Mouse (Mus musculus) retina, embryonic 14.5 days (tissue): Measurements from ENCODE around the gene Bach1.
A peak's percentile ranks its signal among the peaks of the same experiment; 100 is the strongest.

Experiments used
- DNase-seq: peaks from one replicate; pipeline ENCODE4 v3.0.0-alpha.2; 2015; ENCODE audit warnings: low spot score

Gene Bach1

DNA sequence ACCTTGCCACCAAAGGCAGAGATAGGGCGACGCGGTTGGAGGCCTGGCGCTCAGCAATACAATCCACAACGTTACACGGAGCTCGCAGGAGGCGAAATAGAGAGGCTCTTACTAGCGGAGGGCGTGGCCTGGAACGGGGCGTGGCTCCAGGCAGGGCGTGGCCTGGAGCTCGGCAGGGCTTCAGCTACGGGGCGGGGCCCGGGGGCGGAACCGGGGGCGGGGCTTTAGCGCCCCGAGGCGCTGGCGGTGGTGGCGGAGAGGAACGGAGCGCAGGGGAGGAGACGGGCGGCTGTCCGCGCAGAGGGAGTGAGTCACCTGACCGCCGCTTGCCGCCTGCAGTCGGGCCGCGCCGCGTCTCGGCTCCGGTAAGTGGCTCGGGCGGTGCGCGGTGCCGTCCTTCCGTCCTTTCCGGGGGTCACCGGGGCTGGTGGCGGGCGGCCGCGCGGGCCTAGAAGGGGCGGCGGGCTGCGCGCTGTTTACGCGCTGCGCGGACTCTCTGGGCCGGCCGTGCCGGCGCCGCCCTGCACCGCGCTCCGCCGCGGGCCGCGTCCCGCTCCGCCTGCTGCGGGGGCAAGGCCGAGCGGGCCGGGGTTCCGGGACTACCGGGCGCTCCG lies at the start of gene Bach1:
Gene Bach1, plus strand, starts transcription at position 254 of the 614 bp plus-strand sequence.
- DNase-seq, result peak; percentile 96

DNA sequence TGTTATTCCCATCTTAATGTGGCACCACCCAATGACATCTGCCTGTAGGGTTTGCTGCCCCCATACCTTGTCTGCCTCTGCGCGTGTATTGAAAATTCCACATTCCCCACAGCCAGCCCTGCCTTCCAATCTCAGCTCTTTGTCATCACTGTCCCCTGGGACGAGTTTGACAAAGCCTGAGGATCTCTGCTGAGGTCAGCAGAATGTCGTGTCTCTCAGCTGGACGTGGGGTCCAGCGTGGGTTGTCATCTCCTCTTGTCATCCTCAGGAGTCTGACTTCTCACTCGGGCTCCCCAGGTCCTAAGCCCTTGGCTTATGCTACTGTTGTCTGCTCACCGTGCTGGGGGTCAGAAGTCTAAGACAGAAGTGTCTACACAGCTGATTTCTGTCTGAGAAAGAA lies 46.4 kb upstream of the Bach1 start:
- no peak for DNase-seq

DNA sequence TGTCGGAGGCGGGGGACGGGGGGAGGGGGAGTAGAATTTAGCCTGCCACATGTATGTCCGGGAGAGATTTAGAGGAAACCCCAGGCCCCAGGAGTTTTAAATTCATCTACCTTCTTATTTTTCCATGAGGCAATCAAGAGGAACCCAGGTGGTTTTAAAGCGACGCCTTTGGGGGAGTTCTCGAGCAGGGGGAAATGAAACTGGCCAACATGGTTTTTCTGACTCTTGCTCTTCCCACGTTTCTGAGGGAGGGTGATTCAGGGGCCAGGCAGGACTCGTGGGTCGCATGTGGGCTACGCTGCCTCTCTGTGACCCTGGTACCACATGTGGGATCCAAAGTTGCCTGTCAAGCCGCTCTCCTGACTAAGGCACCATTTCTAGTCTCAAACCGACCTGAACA lies 45.8 kb upstream of the Bach1 start:
- DNase-seq, result no peak

DNA sequence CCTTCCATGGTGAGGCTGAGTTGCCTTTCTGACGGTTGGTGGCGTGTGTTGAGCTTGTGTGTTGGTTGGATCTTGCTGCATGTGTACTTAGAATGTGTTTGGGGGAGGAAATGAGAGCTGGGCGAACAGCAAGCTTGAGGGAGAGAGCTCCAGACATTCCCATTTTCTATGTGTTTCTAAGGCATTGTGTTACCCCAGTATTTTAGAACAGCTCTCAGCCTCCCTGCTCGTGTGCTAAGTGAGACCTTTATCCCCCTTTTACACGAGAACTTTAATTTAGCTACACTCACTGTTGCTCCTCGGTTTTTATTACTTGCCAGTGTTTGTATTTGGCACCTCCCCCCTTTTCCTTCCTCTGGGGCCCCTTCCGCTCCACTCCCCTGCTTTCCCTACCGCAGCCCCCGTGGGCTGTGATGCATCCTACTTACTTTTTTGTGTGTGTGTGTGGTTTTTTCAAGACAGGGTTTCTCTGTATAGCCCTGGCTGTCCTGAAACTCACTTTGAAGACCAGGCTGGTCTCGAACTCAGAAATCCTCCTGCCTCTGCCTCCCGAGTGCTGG lies 44.6 kb upstream of the Bach1 start:
- no peak for DNase-seq

DNA sequence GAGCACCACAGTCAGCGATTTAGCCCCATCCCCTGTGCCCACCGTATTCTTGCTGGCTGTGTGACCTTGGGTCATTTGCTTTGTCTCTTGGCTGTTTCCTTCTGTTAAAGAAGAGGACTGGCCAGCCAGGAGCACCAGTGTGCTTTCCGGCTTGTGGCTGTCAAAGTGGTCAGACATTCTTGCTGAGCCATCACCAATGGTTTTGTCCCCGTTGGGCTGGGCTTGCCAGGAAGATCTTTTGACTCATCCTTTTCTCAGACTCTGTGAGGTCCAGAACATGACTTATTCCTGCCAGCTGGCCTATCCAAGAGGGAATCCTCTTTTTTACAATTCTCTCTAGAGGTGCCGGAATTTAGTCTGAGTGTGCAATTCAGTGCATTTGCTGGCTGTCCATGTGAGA lies 43.7 kb upstream of the Bach1 start:
- DNase-seq, result no peak

DNA sequence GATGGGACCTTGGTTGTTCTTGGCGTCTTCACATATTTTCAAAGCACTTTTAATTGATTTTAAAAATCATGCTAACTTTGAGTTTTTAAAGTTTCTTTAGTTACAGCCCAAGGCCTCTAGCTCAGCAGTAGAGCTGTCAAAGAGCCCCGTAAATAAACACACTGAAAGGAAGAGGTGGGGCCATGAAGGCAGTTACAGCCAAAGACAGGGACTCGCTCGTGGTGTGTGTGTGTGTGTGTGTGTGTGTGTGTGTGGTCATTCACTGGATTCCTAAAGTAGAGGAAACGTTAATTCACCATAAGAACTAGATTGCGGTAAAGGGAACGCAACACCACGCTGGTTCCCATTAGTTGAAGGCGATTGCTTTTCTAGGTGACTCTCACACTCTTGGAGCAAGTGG lies 43.2 kb upstream of the Bach1 start:
- DNase-seq, result no peak

DNA sequence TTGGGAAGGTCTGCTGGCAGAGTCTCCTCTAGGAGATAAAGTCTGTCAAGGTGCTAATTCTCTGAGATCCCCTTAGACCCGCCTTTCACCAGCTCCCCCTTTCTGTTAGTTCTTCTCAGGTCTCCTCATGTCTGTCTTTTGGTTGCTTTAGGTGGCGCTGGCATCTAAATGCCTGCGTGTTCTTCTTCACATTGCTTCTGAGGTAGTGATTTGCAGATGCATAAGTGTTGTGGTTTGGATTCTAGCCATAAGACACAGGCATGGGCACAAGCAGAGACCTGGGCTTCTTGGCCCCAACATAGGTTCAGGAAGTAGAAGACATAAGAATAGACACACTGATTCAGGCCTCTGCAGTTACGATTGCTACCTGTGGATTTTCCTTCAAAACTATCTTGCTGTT lies 42.0 kb upstream of the Bach1 start:
- no peak for DNase-seq

DNA sequence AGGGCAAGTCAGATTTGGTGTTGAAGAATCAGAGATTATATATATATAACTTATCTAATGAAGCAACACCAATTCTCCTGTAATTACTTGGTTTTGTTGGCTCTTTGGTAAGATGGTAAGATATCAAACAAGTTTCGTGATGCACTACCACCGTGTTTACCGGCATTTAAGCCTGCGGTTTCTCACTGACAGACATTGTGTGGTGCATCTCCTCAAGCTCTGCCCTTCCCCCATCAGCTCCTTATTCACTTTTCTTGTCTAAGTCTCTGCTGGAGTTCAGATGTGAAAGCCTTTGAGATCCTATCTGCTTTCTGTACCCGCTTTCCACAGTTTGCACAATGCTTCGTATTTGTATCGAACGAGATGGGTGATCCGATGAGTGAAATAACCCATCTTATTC lies 41.5 kb upstream of the Bach1 start:
- no peak for DNase-seq

DNA sequence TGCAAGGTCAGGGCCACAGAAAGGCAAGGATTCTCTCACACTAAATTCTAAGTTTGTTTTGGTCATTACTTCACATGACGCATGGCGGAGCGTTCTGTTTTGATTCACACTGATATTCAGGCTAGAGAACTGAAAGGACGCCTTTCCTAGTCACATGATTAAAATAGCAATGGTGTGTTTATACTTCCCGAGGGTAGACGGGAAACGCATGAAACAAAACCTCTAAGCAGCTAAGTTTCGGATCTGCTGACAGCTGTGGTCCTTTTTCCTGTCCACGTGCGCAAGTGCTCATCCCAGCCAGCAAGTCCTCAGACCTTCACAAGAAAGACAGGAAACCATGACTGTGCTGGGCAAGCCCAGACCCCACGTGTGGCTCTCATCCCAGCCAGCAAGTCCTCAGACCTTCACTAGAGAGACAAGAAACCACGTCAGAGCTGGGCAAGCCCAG lies 37.7 kb upstream of the Bach1 start:
- no peak for DNase-seq

DNA sequence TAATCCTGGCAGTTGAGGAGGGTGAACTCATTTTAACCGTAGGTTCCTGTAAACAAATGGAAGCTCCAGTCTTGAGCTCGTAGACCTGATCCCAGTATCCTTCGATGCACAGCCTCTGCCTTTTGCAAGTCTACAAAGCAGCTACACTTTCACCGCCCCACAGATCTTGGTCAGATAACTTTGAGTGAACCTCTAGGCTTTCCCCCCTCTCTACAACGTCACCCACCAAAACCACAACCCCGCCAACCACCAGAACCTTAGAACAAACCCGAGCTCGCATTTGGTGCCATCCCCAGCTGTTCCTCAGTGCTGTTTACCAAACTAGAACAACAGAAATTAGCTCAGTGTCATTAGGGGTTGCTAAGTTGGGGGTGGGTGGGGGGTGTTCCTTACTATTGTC lies 37.1 kb upstream of the Bach1 start:
- no peak for DNase-seq

DNA sequence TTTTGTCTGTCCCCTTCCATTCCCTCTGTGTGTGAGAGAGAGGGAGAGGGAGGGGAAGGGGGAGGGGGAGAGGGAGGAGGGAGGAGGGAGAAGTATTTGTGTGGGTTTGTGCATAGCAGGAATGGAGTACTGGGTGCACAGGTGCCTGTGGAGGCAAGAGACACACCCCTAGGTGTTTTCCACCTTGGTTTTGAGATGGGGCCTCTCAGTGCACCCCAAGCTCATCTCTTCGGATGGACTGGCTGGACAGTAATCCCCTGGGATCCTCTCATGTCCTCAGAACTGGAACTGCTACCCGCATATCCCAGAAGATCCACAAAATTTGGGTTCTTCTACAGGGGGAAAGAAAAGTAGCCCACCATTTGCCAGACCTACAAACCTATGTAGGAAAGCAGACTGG lies 36.2 kb upstream of the Bach1 start:
- DNase-seq, result no peak

DNA sequence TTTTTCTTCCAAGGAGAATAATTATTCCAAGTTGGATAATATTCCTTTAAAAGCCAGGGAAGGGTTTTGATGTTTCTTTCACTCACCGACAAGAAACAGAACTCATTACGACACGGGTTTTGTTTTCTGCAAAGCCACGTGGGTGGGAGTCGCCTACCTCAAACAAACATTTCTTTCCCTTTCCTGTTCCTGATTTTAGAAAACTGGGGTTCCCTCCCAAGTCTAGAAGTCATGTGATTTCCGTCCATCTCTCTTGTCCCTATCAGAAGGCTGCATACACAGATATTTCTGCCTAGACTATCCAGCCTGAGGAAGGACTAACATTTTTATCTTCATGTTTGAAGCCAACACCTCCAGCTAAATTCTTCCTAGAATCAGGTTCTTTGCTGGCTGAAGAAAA lies 34.9 kb upstream of the Bach1 start:
- DNase-seq, result no peak

DNA sequence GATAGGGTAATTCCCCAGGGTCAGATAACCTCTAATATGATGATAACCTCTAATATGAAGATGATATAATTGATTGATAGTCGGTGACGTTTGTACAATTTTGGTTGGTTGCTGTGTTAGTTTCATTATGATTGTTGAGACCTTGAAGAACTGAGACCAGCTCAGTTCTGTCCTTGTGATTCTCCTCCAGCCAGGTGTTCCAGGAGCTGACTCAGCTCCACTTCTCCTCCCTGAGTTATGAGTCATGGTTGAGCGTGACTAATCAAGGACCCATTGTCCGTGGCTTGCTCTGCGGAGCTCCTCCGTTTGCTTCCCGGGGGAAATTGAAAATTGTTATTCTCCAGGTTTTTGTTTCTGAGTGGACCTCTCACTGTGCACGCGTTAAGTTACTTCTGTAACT lies 33.5 kb upstream of the Bach1 start:
- no peak for DNase-seq

DNA sequence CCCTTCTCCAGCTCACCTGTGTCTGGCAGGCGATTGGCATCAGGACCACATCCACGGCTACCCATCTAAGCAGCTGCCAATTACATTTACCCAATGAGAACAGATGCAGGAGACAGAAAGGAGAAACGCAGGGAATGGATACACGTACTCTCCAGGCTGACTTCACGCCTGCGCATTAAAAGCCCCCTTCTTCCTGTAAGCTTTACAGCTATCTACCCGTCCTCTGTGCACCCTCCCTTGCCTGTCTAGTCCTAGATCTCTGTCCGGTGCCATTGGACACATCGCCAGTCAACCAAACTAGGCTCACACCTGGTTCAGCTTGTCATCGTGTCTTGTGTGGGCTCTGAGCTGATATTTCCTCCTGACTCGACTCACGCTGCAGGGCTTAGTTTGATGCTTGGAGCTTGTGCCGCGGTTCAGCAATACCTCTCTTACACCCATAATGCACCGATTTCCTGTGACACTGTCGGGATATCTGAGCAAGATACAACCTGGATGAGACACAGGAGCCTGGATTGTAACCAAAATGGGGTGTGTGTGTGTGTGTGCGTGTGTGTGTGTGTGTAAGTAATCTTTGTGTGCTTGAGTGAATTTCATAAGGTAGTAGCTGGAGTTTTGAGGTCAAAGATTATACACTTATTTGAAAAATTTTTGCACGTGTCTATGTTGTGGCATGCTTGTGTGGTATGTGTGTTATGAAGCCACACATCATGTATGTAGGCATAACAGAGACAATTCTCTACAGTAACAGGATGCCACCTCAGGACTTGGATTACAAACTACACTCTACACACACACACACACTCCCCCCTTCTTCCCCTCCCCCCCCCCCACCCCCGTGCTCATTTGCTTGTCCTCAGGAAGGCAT lies 32.8 kb upstream of the Bach1 start:
- DNase-seq, result no peak

DNA sequence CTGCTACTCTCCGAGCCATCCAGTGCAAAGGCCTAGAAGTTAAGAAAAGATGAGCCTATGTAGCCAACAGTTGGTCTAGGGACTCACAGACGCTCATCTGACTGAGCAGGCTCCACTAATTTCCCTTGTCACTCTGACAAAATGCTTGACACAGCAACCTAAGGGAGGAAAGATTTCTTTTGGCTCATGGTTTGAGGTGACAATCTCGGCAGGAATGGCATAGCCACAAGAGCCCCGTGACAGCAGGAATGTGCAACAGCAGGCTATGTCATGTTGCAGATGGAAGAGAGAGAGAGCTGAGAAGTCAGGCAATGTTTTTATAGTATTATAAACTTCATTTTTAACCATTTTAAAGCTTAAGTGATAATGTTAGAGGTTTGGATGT lies 32.1 kb upstream of the Bach1 start:
- DNase-seq, result no peak

DNA sequence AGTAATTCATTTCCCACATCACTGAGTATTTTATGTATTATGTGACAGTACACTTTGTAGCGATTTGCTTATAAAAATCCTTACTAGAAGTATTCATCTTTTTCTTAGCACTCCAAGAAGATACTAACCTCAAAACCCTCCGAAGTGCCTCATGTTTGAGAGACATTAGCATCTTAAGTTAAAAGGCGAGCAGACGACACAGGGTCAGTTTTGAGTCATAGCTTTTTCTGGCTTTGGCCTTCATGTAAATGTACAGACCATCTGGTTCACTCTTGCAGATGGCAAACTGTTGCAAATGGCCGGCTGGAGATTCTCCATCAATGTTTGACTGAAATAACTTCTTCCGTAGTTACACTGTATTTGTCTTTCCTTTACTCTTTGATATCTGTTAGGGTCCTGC lies 30.7 kb upstream of the Bach1 start:
- DNase-seq, result no peak

DNA sequence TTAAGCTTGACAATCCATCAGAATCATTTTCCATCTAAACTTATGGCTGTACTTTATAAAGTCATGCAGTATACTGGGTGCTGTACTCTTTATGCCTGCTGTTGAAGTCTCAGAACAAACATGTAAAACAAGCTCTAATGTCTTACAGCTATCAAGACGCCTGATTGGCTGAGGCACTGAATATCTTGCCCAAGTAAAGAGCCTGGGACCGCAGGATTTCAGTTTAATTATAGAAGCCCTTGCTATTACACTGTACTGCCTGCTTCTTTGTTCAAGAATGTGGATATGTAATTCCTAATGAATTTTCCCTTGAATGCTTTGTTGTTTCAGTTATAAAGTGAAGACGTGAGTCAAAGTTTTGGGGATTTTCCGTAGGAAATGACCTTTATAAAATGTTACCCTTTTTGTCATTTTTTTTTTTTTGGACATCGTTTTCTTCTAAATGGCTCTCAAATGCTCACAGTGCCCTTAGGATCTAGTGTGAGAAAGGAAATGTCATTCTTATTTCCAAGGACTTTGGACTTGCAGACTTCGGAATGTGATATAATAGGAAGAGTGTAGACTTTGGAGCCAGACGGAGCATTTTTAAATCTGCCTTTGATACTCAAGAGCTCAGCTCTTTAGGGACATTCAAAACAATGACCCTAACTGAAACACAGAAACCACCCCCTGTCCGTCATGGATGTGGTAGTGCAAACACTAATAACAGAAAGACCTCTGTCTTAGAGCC lies 28.5 kb upstream of the Bach1 start:
- DNase-seq, result no peak

DNA sequence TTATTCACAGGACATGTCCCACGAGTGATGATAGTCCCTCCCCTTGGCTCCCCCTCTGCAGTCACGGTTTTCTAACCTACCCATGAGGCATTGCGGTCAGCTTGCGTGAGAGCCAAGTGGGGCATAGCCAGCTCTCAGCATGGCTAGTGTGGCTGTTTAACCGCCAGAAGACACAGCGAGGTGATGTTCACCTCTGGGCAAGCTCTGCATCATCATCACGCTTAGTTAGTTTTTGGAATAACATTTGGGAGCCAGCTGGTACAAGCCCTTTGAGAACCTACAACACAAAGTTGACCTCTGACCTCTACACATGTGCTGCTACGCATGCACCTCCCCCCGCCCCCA lies 28.0 kb upstream of the Bach1 start:
- no peak for DNase-seq

DNA sequence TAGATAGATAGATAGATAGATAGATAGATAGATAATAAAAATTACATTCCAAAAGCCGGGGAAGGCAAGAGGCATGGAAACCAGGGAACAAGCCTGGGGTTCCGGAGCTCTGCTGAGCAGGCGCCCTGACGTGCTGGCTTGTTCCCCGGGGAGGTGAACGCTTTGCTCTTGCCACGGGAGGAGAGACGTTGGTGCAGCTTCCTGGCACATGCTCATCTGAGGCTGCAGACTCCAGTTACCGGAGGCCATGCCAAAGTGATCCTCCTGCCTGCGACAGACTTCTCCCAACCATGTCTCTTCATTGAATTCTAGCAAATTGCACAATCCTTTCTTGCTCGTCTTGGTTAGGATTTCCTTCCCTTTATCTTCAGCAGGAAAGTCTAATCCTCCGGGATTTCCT lies 27.4 kb upstream of the Bach1 start:
- no peak for DNase-seq

DNA sequence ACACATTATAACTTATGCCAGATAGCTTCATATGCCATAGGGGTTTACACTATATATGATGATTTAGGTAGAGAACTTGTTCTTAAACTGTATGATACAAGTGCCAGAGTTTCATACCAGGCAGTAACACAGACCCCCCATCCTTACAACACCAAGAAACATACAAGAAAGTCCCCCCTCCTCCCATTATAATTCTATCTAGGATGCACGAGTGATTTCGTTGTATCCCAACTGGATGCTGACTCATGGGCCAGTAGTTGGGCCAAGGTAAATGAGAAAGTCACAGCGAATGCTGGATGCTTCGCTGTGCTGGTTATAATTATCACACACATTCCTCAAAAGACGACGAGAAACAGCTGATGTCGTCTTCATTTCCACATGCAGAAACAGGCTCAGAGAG lies 25.6 kb upstream of the Bach1 start:
- DNase-seq, result no peak

DNA sequence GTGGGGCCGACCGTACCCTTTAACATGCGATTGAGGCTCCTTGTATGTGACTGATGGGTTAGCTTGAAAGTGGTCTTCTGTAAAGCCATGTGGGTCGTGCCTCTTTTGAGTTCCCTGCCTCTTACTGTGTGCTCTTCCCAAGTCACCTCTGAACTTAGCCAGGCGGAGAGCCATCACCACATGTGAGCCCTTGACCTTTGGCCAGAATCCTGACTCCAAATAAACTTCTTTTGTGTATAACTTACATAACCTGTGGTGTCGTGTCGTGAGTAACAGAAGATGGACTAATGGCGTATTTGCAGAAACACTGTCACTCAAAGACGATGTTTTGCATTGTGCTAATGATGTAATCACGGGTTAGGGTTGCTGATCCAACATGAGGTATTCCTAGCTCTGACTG lies 22.6 kb upstream of the Bach1 start:
- DNase-seq, result no peak

DNA sequence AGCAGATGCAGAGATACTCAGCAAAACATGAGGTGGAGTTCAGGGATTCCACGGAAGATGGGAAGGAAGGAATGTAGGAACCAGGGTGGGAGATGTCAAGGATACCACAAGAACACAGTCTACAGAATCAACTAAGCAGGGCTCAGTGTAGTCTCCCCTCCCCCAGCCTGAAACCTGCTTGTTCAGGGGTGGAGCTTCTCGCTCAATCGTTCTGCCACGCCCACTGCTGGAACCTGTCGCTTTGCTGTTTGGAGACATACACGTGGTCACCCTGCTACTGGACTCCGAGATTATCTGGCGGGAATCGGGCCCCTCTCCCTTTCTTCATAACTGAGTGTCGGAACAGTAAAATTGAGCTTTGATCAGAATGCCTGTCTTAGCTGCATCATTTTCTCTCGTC lies 20.1 kb upstream of the Bach1 start:
- no peak for DNase-seq
